Mouse (Mus musculus) G1E (cell line): ENCODE data around the gene Shroom1.

Experiments
- CTCF ChIP-seq: IDR thresholded peaks from 2 replicates; pipeline ENCODE4 v1.5.1; 2012; ENCODE audit warnings: low read depth, low read length, inconsistent platforms, mixed read lengths
- GATA1 ChIP-seq: IDR thresholded peaks from 2 replicates; pipeline ENCODE4 v1.6.1; 2012; ENCODE audit warnings: borderline replicate concordance, low read length, inconsistent platforms, mixed read lengths
- GATA2 ChIP-seq: IDR thresholded peaks from 2 replicates; pipeline ENCODE4 v1.6.1; 2012; ENCODE audit warnings: low read depth, low read length, inconsistent platforms, borderline replicate concordance

GRCm38 (mm10) chr11:53448529-53448928, 8.5 kb upstream of the Shroom1 start:
- TF ChIP-seq CTCF, result no peak
- no peak for TF ChIP-seq GATA1
- TF ChIP-seq GATA2, result no peak
